Mouse (Mus musculus) MEL (cell line): ENCODE measurements at regions not wholly inside any gene's neighbourhood (a gene's known extent, or its start where the extent isn't known, plus 50 kb on each side); places are given as distances from the start of the nearest gene placed in this dataset.

ENCODE experiments used
- DNase-seq: peaks from one replicate; pipeline ENCODE4 v3.0.0; 2011; ENCODE audit warnings: low read depth, low spot score
- H3K27ac ChIP-seq: 2 replicates; pipeline ENCODE4 v1.5.1; 2012; ENCODE audit warnings: low read depth, mild to moderate bottlenecking, control low read depth, low read length, moderate library complexity; ENCODE audit not compliant: control insufficient read depth
- H3K27me3 ChIP-seq, 2 experiments: fragments of 150-350 bp in 1 of 2; sonication (generic) in 1 of 2; 2 replicates each; pipeline ENCODE4 v1.6.1; 2012; ENCODE audit warnings: low read length in 2 of 2, mild to moderate bottlenecking in 2 of 2, improper control_type of control experiment in 1 of 2, moderate library complexity in 1 of 2; ENCODE audit not compliant: insufficient read depth in 2 of 2, control insufficient read depth in 1 of 2
- H3K36me3 ChIP-seq, 2 experiments: 2 replicates each; pipeline ENCODE4 v1.6.1; 2012 to 2014; ENCODE audit warnings: low read length in 2 of 2, improper control_type of control experiment in 1 of 2, inconsistent platforms in 1 of 2, mild to moderate bottlenecking in 1 of 2; ENCODE audit not compliant: insufficient read depth in 2 of 2, control insufficient read depth in 1 of 2
- H3K4me1 ChIP-seq, 2 experiments: fragments of 150-350 bp in 1 of 2; sonication (generic) in 1 of 2; 2 replicates each; pipeline ENCODE4 v1.6.1; 2012; ENCODE audit warnings: low read length in 2 of 2, improper control_type of control experiment in 1 of 2, mild to moderate bottlenecking in 1 of 2; ENCODE audit not compliant: insufficient read depth in 2 of 2, control insufficient read depth in 1 of 2
- H3K4me3 ChIP-seq, 2 experiments: fragments of 150-350 bp in 1 of 2; sonication (generic) in 1 of 2; 2 replicates each; pipeline ENCODE4 v1.5.1; 2012; ENCODE audit warnings: low read depth in 2 of 2, low read length in 2 of 2, mild to moderate bottlenecking in 2 of 2, moderate library complexity in 2 of 2, control low read depth in 1 of 2, improper control_type of control experiment in 1 of 2; ENCODE audit not compliant: control insufficient read depth in 1 of 2, insufficient read depth in 1 of 2
- H3K79me2 ChIP-seq: 2 replicates; pipeline ENCODE4 v1.6.1; 2012; ENCODE audit warnings: mild to moderate bottlenecking, low read length, moderate library complexity; ENCODE audit not compliant: control insufficient read depth, poor library complexity, insufficient read depth
- H3K9ac ChIP-seq: 2 replicates; pipeline ENCODE4 v1.6.1; 2012; ENCODE audit warnings: low read depth, mild to moderate bottlenecking, control low read depth, low read length, moderate library complexity; ENCODE audit not compliant: control insufficient read depth, poor library complexity, severe bottlenecking
- H3K9me3 ChIP-seq: fragments of 150-350 bp; sonication (generic); replicated peaks from 2 replicates; pipeline ENCODE4 v1.6.1; 2012; ENCODE audit warnings: mild to moderate bottlenecking, low read length, improper control_type of control experiment, moderate library complexity; ENCODE audit not compliant: insufficient read depth
- BHLHE40 ChIP-seq: IDR thresholded peaks from 2 replicates; pipeline ENCODE4 v1.6.1; 2012; ENCODE audit warnings: low read depth, mild to moderate bottlenecking, inconsistent platforms, low read length, improper control_type of control experiment, borderline replicate concordance
- CHD1 ChIP-seq: IDR thresholded peaks from 2 replicates; pipeline ENCODE4 v1.6.1; 2012; ENCODE audit warnings: low read depth, mild to moderate bottlenecking, inconsistent platforms, low read length, improper control_type of control experiment
- CHD2 ChIP-seq: IDR thresholded peaks from 2 replicates; pipeline ENCODE4 v1.6.1; 2011; ENCODE audit warnings: low read length, improper control_type of control experiment
- ELF1 ChIP-seq: IDR thresholded peaks from 2 replicates; pipeline ENCODE4 v1.6.1; 2014; ENCODE audit warnings: low read depth, mild to moderate bottlenecking, inconsistent platforms, low read length, improper control_type of control experiment, moderate library complexity
- EP300 ChIP-seq, 2 experiments: IDR thresholded peaks; 2 replicates each; pipeline ENCODE4 v1.6.1; 2011; ENCODE audit warnings: improper control_type of control experiment in 2 of 2, low read length in 2 of 2, low read depth in 1 of 2, mild to moderate bottlenecking in 1 of 2
- GATA1 ChIP-seq: IDR thresholded peaks from 2 replicates; pipeline ENCODE4 v1.6.1; 2011; ENCODE audit warnings: low read depth, low read length, improper control_type of control experiment
- KAT2A ChIP-seq: conservative IDR thresholded peaks from 2 replicates; pipeline ENCODE4 v1.6.1; 2012; ENCODE audit warnings: low read depth, low read length, improper control_type of control experiment, inconsistent platforms
- MAX ChIP-seq: IDR thresholded peaks from 2 replicates; pipeline ENCODE4 v1.6.1; 2011; ENCODE audit warnings: low read length, improper control_type of control experiment
- MXI1 ChIP-seq: IDR thresholded peaks from 2 replicates; pipeline ENCODE4 v1.6.1; 2011; ENCODE audit warnings: mild to moderate bottlenecking, low read depth, low read length, improper control_type of control experiment
- POLR2A ChIP-seq, 2 experiments: IDR thresholded peaks; 2 replicates each; pipeline ENCODE4 v1.6.1; 2011 to 2012; ENCODE audit warnings: low read length in 2 of 2, mild to moderate bottlenecking in 2 of 2, control low read depth in 1 of 2, improper control_type of control experiment in 1 of 2, low read depth in 1 of 2, moderate library complexity in 1 of 2; ENCODE audit not compliant: control insufficient read depth in 1 of 2, insufficient read depth in 1 of 2, poor library complexity in 1 of 2
- RAD21 ChIP-seq: IDR thresholded peaks from 2 replicates; pipeline ENCODE4 v1.6.1; 2011; ENCODE audit warnings: mild to moderate bottlenecking, low read depth, low read length, improper control_type of control experiment
- RCOR1 ChIP-seq: IDR thresholded peaks from 2 replicates; pipeline ENCODE4 v1.6.1; 2012; ENCODE audit warnings: low read depth, mild to moderate bottlenecking, inconsistent platforms, low read length, improper control_type of control experiment
- SIN3A ChIP-seq: IDR thresholded peaks from 2 replicates; pipeline ENCODE4 v1.6.1; 2012; ENCODE audit warnings: low read length, improper control_type of control experiment, inconsistent platforms
- TAL1 ChIP-seq: IDR thresholded peaks from 2 replicates; pipeline ENCODE4 v1.6.1; 2012; ENCODE audit warnings: mild to moderate bottlenecking, inconsistent platforms, low read length, moderate library complexity, mixed read lengths
- TBP ChIP-seq: IDR thresholded peaks from 2 replicates; pipeline ENCODE4 v1.8.0; 2011; ENCODE audit warnings: low read depth, low read length, improper control_type of control experiment
- TCF12 ChIP-seq: IDR thresholded peaks from 2 replicates; pipeline ENCODE4 v1.6.1; 2014; ENCODE audit warnings: low read depth, mild to moderate bottlenecking, inconsistent platforms, low read length, improper control_type of control experiment, moderate library complexity
- ZC3H11A ChIP-seq: IDR thresholded peaks from 2 replicates; pipeline ENCODE4 v1.6.1; 2012; ENCODE audit warnings: low read depth, mild to moderate bottlenecking, inconsistent platforms, low read length, improper control_type of control experiment
- ZNF384 ChIP-seq: IDR thresholded peaks from 2 replicates; pipeline ENCODE4 v1.6.1; 2012; ENCODE audit warnings: low read depth, mild to moderate bottlenecking, inconsistent platforms, low read length, improper control_type of control experiment

- TF ChIP-seq BHLHE40 (no peak), RAD21 (no peak), POLR2A (IDR thresholded peaks at IDR 0.05; ENCODE audit: control insufficient read depth in 1 of 2, insufficient read depth in 1 of 2, low read depth in 1 of 2, low read length in 2 of 2, poor library complexity in 1 of 2) (no peak), CHD1 (no peak), CHD2 (no peak), SIN3A (no peak), MXI1 (no peak), ELF1 (no peak), TAL1 (no peak), ZNF384 (no peak)
- Histone ChIP-seq H3K27ac (no peak overlapping the region), H3K4me1 (no peaks in the 10 kb centered on the region), H3K79me2 (no peaks in the 10 kb centered on the region), H3K36me3 (no peaks in the 10 kb centered on the region), H3K27me3 (no peaks in the 10 kb centered on the region; a peak in 1 of 4 replicates), H3K9ac (no peak overlapping the region), H3K4me3 (no peak overlapping the region), H3K9me3 (no peaks in the 10 kb centered on the region)
- DNase-seq = no peak
Observed at GRCm38 (mm10) chr13:44609606-44610005, 119.7 kb upstream of the Jarid2 start.

- Histone ChIP-seq H3K9ac (no peak overlapping the region), H3K36me3 (no peaks in the 10 kb centered on the region), H3K4me3 (no peak overlapping the region), H3K27ac (no peak overlapping the region), H3K9me3 (no peaks in the 10 kb centered on the region), H3K4me1 (no peaks in the 10 kb centered on the region), H3K79me2 (no peaks in the 10 kb centered on the region), H3K27me3 (peaks cover 0 to 2% of the 10 kb centered on the region in 2 experiments; a peak in 2 of 4 replicates)
- no peak for DNase-seq
- no peak for TF ChIP-seq MAX
Observed at GRCm38 (mm10) chr13:44615696-44616095, 113.6 kb upstream of the Jarid2 start.

GRCm38 (mm10) chr13:44618368-44618767 lies 110.9 kb upstream of the Jarid2 start:
- no peak for DNase-seq
- no peaks in the 10 kb centered on the region for H3K79me2 ChIP-seq
- no peaks in the 10 kb centered on the region for H3K9me3 ChIP-seq
- H3K4me3 ChIP-seq = no peak overlapping the region
- H3K4me1 ChIP-seq = no peaks in the 10 kb centered on the region
- H3K27me3 ChIP-seq = peaks cover 0 to 2% of the 10 kb centered on the region in 2 experiments; a peak in 2 of 4 replicates
- no peaks in the 10 kb centered on the region for H3K36me3 ChIP-seq
- no peak overlapping the region for H3K27ac ChIP-seq
- no peak for TF ChIP-seq ZC3H11A
- TF ChIP-seq CHD1 = no peak
- TF ChIP-seq TBP = no peak
- no peak for TF ChIP-seq EP300 (IDR thresholded peaks at IDR 0.05; ENCODE audit: low read depth in 1 of 2, low read length in 2 of 2)
- no peak for TF ChIP-seq TCF12
- no peak for TF ChIP-seq POLR2A (IDR thresholded peaks at IDR 0.05; ENCODE audit: control insufficient read depth in 1 of 2, insufficient read depth in 1 of 2, low read depth in 1 of 2, low read length in 2 of 2, poor library complexity in 1 of 2)
- no peak for TF ChIP-seq RCOR1
- no peak for TF ChIP-seq TAL1
- TF ChIP-seq KAT2A = no peak
- no peak for TF ChIP-seq MXI1
- TF ChIP-seq GATA1 = no peak
- TF ChIP-seq, all 39 proteins: peak for 0
- no peak overlapping the region for H3K9ac ChIP-seq
